Mouse (Mus musculus): ENCODE measurements around the gene Arhgef17. TPM values are rescaled to one million over a fixed set of nuclear protein-coding genes. Genes with fewer than 3 reads are reported as not detected.

Gene Arhgef17
- total RNA-seq (2021) = 10 to 100 TPM; 29.6 to 35.5 TPM
- long read RNA-seq, experiment 1, full-length matches to known transcripts = 3 of 14 reads
- long read RNA-seq, experiment 1, partial matches to known transcripts = 3 of 14 reads
- long read RNA-seq, experiment 1, other reads (novel, unspliced or antisense) = 8 of 14 reads
- long read RNA-seq, experiment 2, full-length matches to known transcripts = 7 of 23 reads
- long read RNA-seq, experiment 2, partial matches to known transcripts = 11 of 23 reads
- long read RNA-seq, experiment 2, other reads (novel, unspliced or antisense) = 5 of 23 reads

DNA sequence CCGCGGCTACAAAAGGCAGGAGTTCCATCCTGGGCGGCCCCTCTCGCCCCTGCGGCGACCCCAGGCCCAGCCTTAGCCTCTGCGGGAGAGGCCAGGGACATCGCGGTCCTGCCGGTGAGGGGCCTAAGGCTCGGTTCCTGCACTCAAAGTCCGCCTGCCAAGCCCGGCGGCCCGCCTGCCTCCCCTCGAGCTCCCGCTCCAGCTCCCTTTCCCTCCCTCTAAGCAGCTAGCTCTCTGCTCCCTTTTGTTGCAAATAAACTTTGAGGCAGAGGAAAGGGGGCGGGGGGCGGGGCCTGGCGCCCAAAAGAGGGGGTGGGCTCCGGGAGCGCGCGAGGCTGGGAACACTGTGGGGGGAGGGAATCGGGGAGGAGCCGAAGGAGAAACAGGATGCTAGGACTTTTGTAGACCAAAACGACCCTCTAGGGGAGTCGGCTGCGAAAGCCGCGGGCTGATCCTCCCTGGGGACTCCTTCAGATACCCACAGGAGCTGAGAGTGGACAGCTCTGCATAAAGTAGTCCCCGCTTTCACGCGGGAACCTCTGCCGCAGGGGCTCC is at the start of gene Arhgef17:
TSS of gene Arhgef17 (minus strand) at position 182 of the 555 bp plus-strand sequence.
- DNase-seq = peak; percentile 61

DNA sequence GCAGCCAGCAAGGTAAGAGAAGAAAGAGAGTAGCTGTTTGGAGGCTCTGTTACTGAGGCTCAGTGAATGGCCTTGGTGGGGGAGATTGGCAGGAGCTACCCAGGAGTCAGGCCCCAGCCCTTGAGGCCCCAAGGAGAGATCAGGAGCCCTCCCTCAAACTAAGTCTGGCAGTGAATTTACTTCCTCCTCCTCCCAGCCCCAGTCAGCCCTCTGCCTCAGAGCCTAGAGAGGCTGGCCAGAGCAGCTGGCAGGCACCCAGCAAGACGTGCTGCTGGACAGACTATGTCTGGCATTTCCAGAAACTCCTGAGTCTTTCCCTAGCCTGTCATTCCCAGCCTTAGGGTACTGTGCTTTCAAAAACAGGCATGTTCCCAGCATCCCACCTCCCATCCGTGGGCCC is 47.3 kb upstream of the Arhgef17 start:
- peak; percentile 82 for DNase-seq

DNA sequence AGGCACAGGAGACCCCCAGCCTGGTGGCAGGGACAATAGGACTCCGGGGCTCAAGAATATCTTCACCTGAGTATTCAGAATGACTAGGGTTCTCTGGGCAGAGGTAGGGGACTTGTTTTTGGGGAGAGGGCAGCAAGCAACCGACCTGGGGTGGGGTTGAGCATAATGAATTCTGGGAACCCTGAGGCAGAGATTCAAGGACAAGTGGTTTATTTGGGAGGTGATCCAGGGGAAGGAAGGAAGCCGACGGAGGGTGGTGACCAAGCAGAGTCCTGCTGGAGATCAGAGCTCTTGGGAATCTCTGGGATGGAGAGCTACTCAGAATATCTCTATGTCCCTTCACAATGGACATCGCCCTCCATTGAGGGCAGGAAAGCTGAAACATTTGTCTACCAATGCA is 46.3 kb upstream of the Arhgef17 start:
- DNase-seq = no peak

DNA sequence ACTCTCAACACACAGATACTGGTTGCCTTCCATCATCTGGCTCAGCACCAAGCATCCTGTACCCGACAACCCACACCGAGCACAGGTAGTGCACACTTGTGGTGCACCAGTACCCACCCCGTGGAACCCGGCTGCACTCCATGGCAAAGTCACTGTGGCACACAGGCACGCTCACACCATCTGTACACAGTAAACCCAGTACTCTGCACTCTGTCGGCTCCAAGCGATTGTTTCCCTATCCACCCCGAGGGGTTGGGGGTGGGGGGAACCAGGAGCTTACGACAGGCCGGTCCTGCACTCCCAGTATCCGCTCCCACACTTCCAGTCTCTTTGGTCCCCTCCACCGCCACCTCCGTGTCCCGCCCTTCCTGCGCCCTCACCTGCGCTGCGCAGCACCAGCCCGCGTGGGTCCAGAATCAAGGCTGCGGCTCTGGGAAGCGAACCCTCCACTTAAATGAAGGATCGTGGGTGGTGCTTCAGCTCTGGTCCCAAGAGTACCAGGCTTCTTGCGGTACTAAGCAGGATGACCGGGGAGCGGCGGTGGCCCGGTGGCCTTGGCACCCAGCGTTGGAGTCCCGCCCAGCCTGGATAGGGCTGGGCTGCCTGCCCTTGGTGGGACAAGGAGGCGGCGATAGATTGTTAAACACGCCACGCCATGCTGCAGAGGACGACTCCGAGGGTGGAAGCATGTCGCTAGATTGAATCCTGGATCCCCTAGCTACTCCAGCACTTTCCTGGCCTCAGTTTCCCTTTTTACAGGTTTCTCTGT is 42.4 kb upstream of the Arhgef17 start, which contains the start of gene P2ry6:
TSS of gene P2ry6 (minus strand) at position 515 of the 769 bp plus-strand sequence.
- peak; percentile 61 for DNase-seq

DNA sequence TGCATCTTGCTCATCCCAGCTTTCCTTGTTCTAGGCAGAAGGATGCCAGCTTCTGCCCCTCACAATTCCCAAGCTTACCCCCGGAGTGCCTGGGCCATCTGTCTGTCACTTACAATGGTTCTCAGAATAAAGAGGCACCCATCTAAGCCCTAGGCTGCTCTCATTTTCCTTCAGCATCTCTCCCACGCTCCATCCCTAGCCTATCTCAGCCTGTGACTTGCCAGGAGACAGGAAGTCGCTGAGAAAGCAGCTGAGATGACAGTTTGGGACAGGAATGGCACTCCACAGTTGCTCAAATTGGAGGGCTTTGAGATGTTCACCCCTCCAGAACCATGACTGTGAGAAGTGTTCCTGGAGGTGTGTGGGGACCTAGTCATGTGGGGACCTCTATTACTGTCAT is 41.0 kb upstream of the Arhgef17 start:
- no peak for DNase-seq

DNA sequence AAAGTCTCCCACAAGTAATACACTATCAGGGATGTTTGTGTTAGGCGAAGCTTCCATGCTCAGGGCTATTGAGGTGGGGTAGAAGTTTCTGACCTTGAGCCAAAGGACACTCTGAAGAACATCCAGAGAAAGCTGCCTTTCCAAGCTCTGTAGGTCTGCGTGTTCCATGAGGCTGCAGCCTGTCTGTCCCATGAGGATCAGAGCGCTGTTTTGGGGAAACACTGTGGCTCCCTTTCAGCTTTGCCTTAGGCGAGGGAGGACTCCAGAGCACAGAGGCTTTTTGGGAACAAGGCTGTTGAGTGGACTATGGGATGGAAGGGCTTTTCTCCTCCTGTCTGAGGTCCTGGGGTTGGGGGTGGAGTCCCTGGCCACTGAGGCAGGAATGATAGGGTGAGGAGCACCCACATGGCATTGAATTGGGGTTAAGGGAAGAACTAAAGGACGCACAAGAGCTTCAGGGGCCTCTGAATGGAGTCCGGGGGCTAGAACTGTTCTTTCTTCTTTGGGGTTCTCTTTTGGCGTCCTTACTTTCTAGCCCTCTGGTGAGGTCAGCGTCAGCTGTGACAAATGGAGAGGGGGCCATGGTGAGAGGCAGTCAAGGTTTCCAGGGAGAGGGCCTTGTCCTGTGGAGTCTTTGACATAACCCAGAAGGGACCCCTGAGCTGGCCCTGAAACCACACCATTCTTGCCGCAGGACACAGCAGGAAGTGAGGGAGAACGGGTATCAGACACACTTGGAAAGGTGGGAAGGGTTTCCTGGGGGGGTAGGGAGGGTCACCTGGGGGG is 37.2 kb upstream of the Arhgef17 start:
- DNase-seq = no peak

DNA sequence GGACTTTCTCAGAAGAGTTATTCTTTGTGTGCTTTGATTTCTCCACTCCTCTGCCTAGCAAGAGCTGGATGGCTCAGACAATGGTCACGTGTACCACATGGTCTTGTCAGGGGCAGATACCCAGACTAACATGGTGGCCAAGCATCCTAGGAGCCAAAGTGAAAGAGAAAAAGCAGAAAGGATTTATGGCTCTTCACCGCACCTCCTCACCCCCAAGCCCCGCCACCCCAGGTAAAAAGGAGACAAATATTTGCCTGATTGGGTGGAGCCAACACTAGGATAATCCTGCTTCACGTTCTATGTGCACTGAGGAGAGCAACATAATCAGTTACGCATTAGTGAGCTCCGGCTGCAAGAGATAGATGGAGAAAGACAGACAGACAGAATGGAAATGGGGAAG is 36.5 kb upstream of the Arhgef17 start:
- DNase-seq = no peak

DNA sequence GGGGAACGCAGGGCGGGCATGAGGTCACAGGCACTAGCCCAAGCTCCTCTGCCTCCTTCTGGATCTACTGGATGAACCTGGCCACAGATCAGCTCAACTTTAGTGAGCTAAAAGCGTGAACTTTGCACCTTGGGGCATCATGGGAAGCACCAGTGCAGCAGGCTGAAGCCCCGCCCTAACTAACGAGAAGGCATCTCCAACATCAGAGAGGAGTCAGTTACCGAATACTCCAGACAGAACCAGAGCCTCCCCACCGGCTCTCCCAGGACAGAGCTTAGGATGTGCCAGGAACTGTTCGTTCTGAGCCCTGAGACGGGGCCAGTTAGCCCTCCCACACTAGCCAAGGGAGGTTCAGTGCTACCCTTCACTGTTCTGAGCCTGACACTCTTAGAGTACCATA is 35.9 kb upstream of the Arhgef17 start:
- DNase-seq = peak; percentile 2

DNA sequence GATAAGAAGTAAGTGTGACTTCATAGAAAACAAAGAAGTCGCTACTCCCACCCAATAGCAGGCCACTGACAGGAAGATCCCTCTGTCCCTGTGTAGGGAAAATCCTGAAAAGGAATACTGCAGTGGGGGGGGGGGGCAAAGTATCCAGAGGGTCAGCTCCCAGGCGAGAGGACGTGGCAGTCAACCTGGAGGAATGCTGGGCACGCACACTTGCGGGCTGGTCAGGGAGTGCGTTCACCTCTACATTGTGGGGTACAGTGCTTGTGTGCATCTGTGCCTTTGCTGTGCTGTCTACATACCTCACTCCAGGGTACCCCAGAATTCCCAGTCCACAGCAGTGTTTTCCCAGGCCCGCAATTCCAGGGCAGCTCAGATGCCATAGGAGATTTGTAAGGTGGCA is 34.1 kb upstream of the Arhgef17 start:
- peak; percentile 7 for DNase-seq

DNA sequence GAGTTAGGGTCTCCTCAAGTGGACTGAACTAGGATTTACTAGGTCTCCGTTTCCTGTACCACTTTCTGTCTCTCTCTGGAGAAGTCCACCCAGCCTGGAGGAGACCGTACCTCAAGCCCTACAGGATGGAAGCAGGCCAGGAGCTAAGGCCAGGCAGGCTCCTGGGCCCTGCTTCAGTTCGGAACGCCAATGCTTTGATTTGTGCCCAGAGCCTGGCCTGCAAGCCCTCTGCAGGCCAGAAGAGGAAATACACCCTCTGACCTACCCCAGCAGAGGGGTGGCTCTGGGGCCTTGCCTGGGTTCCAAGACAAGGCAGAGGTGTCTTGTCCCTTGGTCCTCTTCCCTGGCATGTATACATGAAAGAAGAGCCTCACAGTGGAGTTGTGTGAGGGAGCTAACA is 33.2 kb upstream of the Arhgef17 start:
- peak; percentile 45 for DNase-seq

DNA sequence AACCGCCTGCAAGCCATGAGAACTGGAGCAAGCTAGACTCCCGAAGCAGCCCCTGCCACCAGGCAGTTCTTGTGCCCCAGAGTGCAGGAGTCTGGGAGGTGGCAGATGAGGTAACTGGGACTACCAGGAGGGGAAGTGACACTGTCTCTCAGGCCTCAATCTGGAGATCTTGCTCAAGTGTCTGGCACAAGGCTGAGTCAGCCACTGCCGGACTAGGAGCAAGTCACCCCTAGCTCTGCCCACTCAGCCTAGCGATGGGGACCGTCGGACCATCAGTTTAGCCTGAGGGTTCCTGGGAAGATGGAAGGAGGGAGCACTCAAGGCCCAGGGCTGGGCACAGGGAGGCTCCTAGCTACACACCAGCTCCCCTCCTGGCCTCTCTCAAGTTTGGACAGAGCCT is 32.3 kb upstream of the Arhgef17 start:
- no peak for DNase-seq

DNA sequence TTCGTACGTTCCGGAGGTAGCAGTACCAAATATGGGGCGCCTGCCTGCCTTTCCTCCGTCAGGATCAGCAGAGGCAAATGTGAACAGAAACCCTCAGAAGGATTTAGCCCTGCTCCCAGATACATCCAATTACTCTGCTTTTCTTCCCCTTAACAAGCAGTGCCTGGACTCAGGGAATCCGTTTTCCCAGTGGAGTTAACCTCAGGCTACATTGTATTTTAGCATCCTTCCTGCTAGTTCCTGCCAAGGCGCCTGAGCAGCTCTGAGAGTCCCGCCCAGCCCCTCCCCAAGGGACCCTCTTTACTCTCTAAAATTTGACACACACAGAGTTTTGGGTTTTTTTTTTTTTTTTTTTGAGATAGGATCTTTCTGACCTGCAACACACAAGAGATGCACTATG is 31.5 kb upstream of the Arhgef17 start:
- DNase-seq = no peak

DNA sequence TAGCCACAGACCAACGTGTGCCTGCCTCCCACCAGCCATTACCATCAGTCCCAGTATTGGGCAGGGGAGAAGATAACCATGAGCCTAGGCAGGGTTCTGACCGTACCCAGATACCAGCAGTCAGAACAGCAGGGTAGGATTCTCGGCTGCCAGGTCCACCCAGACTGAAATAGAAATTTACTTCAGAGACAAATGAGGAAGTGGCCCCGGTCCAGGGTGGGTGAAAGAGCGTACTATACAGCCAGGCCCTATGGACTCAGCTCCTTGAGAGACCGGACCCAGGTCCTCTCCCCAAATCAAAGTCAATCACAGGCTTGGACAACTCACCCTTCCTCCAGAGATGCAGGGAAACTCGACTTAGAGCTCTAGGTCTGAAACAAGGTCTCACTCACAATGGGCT is 29.2 kb upstream of the Arhgef17 start:
- DNase-seq = no peak

DNA sequence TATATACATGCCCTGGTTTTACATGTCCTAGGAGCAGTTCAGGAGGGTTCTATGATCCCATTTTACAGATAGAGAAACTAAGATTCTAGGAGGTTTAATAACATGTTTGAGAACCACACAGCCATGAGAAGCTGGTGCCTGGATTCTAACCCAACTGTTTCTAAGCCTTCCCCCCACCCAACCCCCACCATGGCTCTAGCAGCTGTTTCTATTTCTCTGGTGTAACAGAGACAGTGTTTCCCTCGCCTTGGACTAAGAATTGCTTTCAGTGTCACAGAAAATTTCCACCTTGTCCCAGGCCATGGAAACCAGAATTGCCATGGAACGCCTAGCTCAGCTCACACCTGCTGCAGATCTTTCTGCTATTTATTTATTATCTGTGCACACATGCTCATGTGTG is 28.6 kb upstream of the Arhgef17 start:
- no peak for DNase-seq

DNA sequence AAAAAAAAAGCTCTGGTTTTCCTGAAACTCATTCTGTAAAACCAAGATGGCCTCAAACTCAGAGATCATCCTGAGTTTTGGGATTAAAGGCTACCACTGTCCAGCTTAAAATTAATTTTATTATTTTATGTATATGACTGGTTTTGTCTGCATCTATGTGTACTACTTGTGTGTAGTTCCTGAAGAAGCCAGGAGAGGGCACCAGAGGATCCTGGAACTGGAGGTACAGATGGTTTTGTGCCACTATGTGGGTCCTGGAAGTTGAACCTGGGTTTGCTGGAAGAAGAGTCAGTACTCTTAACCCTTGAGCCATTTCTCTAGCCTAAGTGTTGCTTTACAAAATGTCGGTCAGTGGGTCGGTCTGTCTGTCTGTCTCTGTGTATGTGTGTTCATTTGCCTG is 26.5 kb upstream of the Arhgef17 start:
- DNase-seq = no peak

DNA sequence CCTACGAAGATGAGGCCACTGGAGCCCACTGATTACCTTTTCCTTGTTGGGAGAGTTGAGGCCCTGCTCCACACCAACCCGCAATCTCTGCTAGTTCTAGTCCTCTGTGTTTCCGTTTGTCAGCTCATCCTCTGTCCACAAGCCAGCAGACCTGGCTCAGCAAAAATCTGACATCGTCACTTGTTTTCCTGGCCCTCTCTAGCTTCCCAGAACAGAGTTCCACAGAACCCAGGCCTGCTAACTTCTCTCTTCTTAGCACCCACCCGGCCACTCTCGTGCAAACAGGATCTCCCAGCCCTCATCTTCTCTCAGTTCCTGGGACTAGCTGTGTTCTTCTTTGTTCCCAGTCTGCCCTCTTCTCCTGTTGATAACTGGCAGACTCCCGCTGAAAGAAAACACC is 20.8 kb upstream of the Arhgef17 start:
- DNase-seq = no peak

DNA sequence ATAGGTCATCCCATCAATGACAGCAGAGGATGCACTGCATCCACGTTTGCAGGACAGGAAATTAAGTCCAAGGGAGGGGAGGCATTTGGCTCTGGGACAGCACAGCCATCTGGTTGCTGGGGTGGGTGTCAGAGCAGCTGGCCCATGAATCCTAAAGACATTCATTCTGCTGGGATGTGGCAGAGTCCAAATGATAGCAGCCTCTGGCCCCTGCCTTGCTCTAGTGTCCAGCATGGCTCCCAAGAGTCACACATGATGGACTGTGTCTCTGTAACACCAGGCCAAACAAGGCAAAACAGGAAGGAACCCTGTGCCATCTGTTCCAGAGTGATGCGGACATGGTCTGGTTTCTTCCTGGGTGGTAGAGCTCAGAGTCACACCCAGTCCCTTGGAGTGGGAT is 20.0 kb upstream of the Arhgef17 start:
- DNase-seq = peak; percentile 15

DNA sequence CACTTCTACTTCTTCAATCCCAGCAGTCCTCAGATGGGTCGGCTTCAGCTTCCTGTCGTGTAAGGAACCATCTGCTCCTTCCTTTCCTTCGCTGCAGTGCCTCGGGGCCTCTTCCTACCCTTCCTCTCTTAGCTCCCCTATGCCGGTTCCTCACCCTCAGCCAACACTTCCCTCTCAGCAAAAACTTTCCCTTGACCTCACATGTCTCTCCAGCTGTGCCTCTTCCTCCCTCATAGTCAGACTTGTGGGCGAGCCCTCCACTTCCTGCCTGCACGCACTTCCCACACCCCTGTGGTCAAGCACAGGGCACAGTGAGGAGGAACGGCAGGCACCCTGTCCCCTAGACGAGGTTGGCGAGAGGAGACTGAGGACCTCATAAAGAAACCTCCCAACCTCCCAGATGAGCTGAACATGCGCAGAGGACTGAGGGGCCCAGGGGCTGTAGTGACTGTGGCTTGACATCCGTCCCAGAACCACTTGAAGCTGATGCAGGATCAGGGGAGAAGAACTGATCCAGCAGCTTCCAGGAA is 18.6 kb upstream of the Arhgef17 start:
- DNase-seq = no peak

DNA sequence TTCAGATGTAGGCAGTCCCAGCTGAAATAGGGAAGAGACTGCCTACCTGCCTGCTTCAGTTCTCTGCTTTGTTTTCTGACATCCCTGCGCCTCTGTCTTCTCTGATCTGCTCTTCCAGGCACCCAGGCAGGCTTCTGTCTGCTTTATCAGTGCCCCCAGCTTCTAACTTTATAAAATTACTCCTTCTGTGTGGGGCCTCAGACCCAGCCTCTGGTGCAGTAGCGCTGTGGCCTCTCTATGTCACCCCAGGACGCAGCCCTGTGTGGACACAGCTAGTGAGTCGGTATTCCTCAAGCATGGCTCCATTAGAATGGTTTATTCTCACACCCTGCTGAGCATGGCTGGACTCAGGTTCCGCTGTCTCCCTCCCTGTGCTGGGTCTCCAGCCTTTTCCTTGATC is 18.1 kb upstream of the Arhgef17 start:
- no peak for DNase-seq

DNA sequence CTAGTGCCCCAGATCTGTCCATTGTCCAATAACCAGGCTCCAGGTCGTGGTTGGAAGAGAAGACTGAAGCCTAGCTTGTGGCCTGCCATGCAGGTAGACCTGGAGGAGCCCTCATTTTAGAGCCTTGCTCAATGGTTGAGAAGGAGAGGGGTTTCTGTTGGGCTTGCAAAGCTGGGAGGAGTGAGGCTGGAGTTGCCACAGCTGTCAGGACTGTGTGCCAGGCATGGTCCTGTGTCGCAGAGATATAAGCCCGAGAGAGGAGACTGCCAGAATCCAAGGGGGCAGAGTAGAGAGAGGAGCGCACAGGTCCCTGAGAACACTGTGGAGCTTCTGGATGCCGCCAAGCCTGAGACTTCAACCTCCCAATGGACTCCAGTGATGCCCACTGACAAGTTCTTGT is 12.8 kb upstream of the Arhgef17 start:
- no peak for DNase-seq

DNA sequence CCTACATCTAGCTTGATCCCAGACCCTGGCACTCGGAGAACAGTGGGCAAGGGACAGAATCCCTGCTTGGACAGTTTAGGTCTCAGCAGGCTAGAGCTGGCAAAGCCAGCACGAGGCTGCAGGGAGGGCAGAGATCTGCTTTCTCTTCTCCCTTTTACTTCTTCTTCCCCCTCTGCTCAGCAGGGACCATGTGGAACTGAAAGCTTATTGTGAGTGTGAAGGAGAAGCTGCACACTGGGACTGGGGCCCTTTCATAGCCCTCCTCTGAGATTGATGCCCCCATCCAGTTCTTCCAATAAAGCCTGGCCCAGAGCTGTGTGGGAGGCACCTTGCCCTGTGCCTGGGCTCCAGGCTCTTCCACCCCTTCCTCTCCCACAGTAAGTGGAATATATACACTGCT is 12.4 kb upstream of the Arhgef17 start:
- DNase-seq = no peak

DNA sequence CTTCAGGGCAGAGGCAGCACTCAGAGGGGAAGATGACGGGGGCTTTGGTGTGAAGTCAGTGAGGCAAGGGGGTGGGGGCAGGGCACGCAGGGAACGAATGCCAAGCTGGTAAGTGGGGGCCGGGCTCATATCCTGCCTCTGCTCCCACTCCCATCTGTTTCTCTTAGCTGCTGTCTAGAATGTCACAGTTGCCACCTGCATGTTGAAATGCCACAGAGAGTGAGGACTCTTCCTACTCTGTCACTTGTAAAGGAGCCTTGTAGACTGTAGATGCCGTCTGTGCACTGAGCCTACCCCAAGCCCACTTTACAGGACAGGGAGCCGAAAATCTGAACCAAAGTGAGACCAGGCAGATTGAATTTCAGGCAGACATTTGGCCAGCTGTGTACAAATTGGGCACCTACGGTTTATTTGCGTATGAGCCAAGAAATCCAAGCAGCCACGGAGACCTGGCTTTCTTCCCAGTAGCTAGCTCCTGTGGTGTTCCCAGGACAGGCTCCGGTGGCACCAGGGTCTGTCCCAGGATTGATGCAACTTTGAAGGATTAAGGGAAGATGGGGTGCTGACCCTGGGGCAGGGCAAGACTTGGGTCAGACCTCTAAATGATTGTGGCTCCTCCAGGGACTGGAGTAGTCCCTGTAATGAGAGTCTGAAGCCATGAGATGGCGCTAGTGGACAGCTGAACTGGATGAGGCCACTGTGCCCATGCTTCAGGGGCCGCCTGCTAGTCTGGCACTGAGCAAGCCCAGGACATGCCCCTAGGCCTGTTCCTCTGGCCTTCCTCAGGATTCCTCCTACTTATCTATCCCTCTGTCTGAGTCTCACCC is 11.1 kb upstream of the Arhgef17 start:
- DNase-seq = peak; percentile 70

Data from gastrocnemius, postnatal 10 days (tissue).